In the genomic region with DNA sequence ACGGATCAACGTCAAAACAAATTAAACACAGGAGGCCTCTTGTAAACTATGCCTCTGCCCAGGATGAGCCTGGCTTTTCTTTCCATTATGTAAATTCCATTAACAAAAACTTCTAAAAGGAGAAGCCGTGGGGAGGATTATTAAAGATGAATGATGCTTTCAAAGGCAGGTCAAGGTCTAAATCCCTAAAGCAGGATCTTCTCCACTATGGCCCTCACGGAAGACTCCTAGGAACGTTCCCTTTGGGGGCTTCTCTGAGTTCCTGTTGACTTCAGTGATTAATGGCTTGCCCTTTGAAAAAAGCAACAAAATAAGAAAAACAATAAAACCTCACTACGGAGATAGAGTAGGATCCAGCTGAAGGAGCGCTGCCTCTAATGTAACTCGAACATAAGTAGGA, we compare ENCODE assay signal across 20 mouse cellular contexts.
DNase-seq lines count a peak whose midpoint lies in the region; ATAC-seq and TF ChIP-seq lines count a peak whose summit lies in the region.
"Had no signal": no experiment of that assay in that cellular context is flagged by ENCODE, and none has a peak within 500 bp of the region (broad histone marks: within the 10 kb centered on the region; RNA-seq: fewer than 3 reads in every experiment).

No protein-coding gene starts in this region.

- intact Hi-C loops in heart, adult 2 months (cut with DNase I) = no loop called here

- TF ChIP-seq EP300 in heart, adult 2 months (IDR thresholded peaks at IDR 0.05; ENCODE audit: insufficient read depth, low read depth, low read length) = no peak
- no peak for TF ChIP-seq EP300 in stomach, postnatal 0 days (optimal IDR thresholded peaks at IDR 0.05)

- H3K4me1 ChIP-seq in heart, adult 2 months (ENCODE audit: control insufficient read depth, insufficient read depth, low read length) = no peaks in the 10 kb centered on the region
- no peaks in the 10 kb centered on the region; the same call in 1 of the 2 replicates for H3K4me1 ChIP-seq in kidney, postnatal 0 days (replicated peaks; ENCODE audit: insufficient read depth, low read length)
- H3K4me1 ChIP-seq in midbrain, embryonic 14.5 days (ENCODE audit: control insufficient read depth, insufficient read depth, low read length) = peaks cover 16% of the 10 kb centered on the region; the same call in 1 of the 2 replicates
- H3K4me1 ChIP-seq in midbrain, embryonic 15.5 days = peaks cover 14% of the 10 kb centered on the region
- H3K4me1 ChIP-seq in stomach, postnatal 0 days (replicated peaks; ENCODE audit: control insufficient read depth, insufficient read depth) = 0 out of 2 replicates have a peak, but pooled peaks cover 4% of the 10 kb centered on the region

- no peak for TF ChIP-seq CTCF in heart, adult 2 months (IDR thresholded peaks at IDR 0.05)
- TF ChIP-seq CTCF in kidney, postnatal 0 days (IDR thresholded peaks at IDR 0.05; ENCODE audit: low read depth) = no peak
- no peak for TF ChIP-seq CTCF in stomach, postnatal 0 days (IDR thresholded peaks at IDR 0.05; ENCODE audit: low read depth)

- no peak for TF ChIP-seq POLR2A in heart, adult 2 months (IDR thresholded peaks at IDR 0.05; ENCODE audit: insufficient read depth, low read depth, low read length)

- no peaks in the 10 kb centered on the region for H3K79me2 ChIP-seq in heart, adult 2 months (replicated peaks; ENCODE audit: control insufficient read depth, insufficient read depth, low read length)

- peak; percentile 11 for DNase-seq in heart, adult 11 months
- no peak for DNase-seq in heart, adult 2 months
- DNase-seq in kidney, postnatal 0 days (ENCODE audit: low spot score) = peak; percentile 28
- no peak for DNase-seq in kidney, adult 18-20 months
- peak; percentile 23 for DNase-seq in midbrain, embryonic 14.5 days
- no peak for DNase-seq in stomach, postnatal 0 days (ENCODE audit: low spot score)
- DNase-seq in adrenal gland, postnatal 10 days = no peak
- DNase-seq: adrenal gland, adult 2 months; adrenal gland, postnatal 36 days; cerebellum, adult 2 months; cerebellum, postnatal 14 days; forebrain, postnatal 0 days; gastrocnemius, postnatal 14 days; heart, postnatal 14 days had no signal

- H3K27ac ChIP-seq in heart, adult 2 months = no peak overlapping the region
- H3K27ac ChIP-seq in kidney, postnatal 0 days = no peak overlapping the region
- H3K27ac ChIP-seq in midbrain, embryonic 14.5 days (replicated peaks; ENCODE audit: low read depth, low read length) = no peak overlapping the region
- H3K27ac ChIP-seq in midbrain, embryonic 15.5 days = no peak overlapping the region
- peak overlapping the region; percentile 61; the same call in 1 of the 2 replicates for H3K27ac ChIP-seq in stomach, postnatal 0 days (replicated peaks)
- H3K27ac ChIP-seq: embryonic facial prominence, embryonic 12.5 days; heart, embryonic 15.5 days; hindbrain, embryonic 15.5 days had no signal

- WGBS in heart, adult 2 months = 84% methylated on average over 8 of the region's 8 CpGs
- WGBS in kidney, postnatal 0 days = 51% methylated on average over 8 of the region's 8 CpGs
- WGBS in midbrain, embryonic 14.5 days = 25% methylated on average over 8 of the region's 8 CpGs
- WGBS in midbrain, embryonic 15.5 days = 26% methylated on average over 8 of the region's 8 CpGs
- WGBS in stomach, postnatal 0 days = 44% methylated on average over 8 of the region's 8 CpGs

- no peak overlapping the region for H3K9ac ChIP-seq in heart, adult 2 months (ENCODE audit: low read depth, low read length)
- no peak overlapping the region for H3K9ac ChIP-seq in kidney, postnatal 0 days (ENCODE audit: low read depth, low read length)
- H3K9ac ChIP-seq in midbrain, embryonic 14.5 days (replicated peaks; ENCODE audit: low read length) = no peak overlapping the region
- H3K9ac ChIP-seq in midbrain, embryonic 15.5 days = no peak overlapping the region
- H3K9ac ChIP-seq in stomach, postnatal 0 days (ENCODE audit: low read length) = no peak overlapping the region
- H3K9ac ChIP-seq: embryonic facial prominence, embryonic 12.5 days; forebrain, embryonic 12.5 days; forebrain, postnatal 0 days; heart, embryonic 15.5 days; hindbrain, embryonic 15.5 days had no signal

- no peaks in the 10 kb centered on the region for H3K27me3 ChIP-seq in heart, adult 2 months (ENCODE audit: control insufficient read depth, insufficient read depth, low read length)
- H3K27me3 ChIP-seq in kidney, postnatal 0 days (ENCODE audit: insufficient read depth, low read length) = no peaks in the 10 kb centered on the region
- no peaks in the 10 kb centered on the region for H3K27me3 ChIP-seq in midbrain, embryonic 14.5 days (ENCODE audit: control insufficient read depth, insufficient read depth, low read length)
- no peaks in the 10 kb centered on the region for H3K27me3 ChIP-seq in midbrain, embryonic 15.5 days (replicated peaks)
- no peaks in the 10 kb centered on the region for H3K27me3 ChIP-seq in stomach, postnatal 0 days (ENCODE audit: control insufficient read depth, insufficient read depth, low read length)
- H3K27me3 ChIP-seq: embryonic facial prominence, embryonic 12.5 days; heart, embryonic 15.5 days; hindbrain, embryonic 15.5 days; Patski had no signal

- H3K4me3 ChIP-seq in heart, adult 2 months = no peak overlapping the region
- no peak overlapping the region for H3K4me3 ChIP-seq in kidney, postnatal 0 days (replicated peaks; ENCODE audit: low read depth, low read length)
- H3K4me3 ChIP-seq in midbrain, embryonic 14.5 days (replicated peaks; ENCODE audit: low read depth, low read length) = no peak overlapping the region
- H3K4me3 ChIP-seq in midbrain, embryonic 15.5 days = no peak overlapping the region
- no peak overlapping the region for H3K4me3 ChIP-seq in stomach, postnatal 0 days (ENCODE audit: low read depth, low read length)
- H3K4me3 ChIP-seq: embryonic facial prominence, embryonic 12.5 days; forebrain, embryonic 12.5 days; heart, embryonic 15.5 days; hindbrain, embryonic 15.5 days had no signal

- H3K36me3 ChIP-seq in heart, adult 2 months (ENCODE audit: control insufficient read depth, insufficient read depth, low read length) = no peaks in the 10 kb centered on the region
- H3K36me3 ChIP-seq in kidney, postnatal 0 days (ENCODE audit: insufficient read depth, low read length) = no peaks in the 10 kb centered on the region
- no peaks in the 10 kb centered on the region for H3K36me3 ChIP-seq in midbrain, embryonic 14.5 days (ENCODE audit: control insufficient read depth, insufficient read depth, low read length)
- no peaks in the 10 kb centered on the region for H3K36me3 ChIP-seq in midbrain, embryonic 15.5 days (replicated peaks)
- no peaks in the 10 kb centered on the region for H3K36me3 ChIP-seq in stomach, postnatal 0 days (ENCODE audit: control insufficient read depth, insufficient read depth, low read length)
- H3K36me3 ChIP-seq: embryonic facial prominence, embryonic 12.5 days; forebrain, embryonic 12.5 days; heart, embryonic 15.5 days; hindbrain, embryonic 15.5 days had no signal

- H3K4me2 ChIP-seq in kidney, postnatal 0 days (ENCODE audit: low read length) = no peak overlapping the region
- no peak overlapping the region for H3K4me2 ChIP-seq in midbrain, embryonic 14.5 days (ENCODE audit: low read length)
- no peak overlapping the region for H3K4me2 ChIP-seq in midbrain, embryonic 15.5 days
- no peak overlapping the region for H3K4me2 ChIP-seq in stomach, postnatal 0 days (replicated peaks; ENCODE audit: low read depth)
- H3K4me2 ChIP-seq: embryonic facial prominence, embryonic 12.5 days; forebrain, embryonic 12.5 days; heart, embryonic 15.5 days; hindbrain, embryonic 15.5 days had no signal

- no peaks in the 10 kb centered on the region for H3K9me3 ChIP-seq in kidney, postnatal 0 days (replicated peaks; ENCODE audit: low read length)
- no peaks in the 10 kb centered on the region for H3K9me3 ChIP-seq in midbrain, embryonic 14.5 days (ENCODE audit: control insufficient read depth, low read length)
- no peaks in the 10 kb centered on the region for H3K9me3 ChIP-seq in midbrain, embryonic 15.5 days
- 0 out of 2 replicates have a peak, but pooled peaks cover 3% of the 10 kb centered on the region for H3K9me3 ChIP-seq in stomach, postnatal 0 days (ENCODE audit: control insufficient read depth, low read length)
- H3K9me3 ChIP-seq: embryonic facial prominence, embryonic 12.5 days; forebrain, embryonic 12.5 days; heart, embryonic 15.5 days; hindbrain, embryonic 15.5 days had no signal

- ATAC-seq in kidney, postnatal 0 days (replicated peaks; ENCODE audit: low FRiP score, low read depth) = no peak
- no peak for ATAC-seq in midbrain, embryonic 14.5 days (ENCODE audit: low FRiP score, low TSS enrichment)
- no peak for ATAC-seq in midbrain, embryonic 15.5 days (replicated peaks)
- no peak; the same call in 1 of the 2 replicates for ATAC-seq in stomach, postnatal 0 days (ENCODE audit: low FRiP score, low TSS enrichment)
- ATAC-seq: forebrain, postnatal 0 days; Patski had no signal

Comparison
In these comparisons a context has a peak if more than half of its experiments do, and no peak if none do; other contexts are left out.
1. DNase-seq: peak in heart, adult 11 months (single experiment), kidney, postnatal 0 days (single experiment) and midbrain, embryonic 14.5 days (single experiment); none in heart, adult 2 months (0 of 2), kidney, adult 18-20 months (single experiment), stomach, postnatal 0 days (single experiment) and adrenal gland, postnatal 10 days (single experiment).